ENCODE assay signal across 17 mouse cellular contexts in the genomic region with DNA sequence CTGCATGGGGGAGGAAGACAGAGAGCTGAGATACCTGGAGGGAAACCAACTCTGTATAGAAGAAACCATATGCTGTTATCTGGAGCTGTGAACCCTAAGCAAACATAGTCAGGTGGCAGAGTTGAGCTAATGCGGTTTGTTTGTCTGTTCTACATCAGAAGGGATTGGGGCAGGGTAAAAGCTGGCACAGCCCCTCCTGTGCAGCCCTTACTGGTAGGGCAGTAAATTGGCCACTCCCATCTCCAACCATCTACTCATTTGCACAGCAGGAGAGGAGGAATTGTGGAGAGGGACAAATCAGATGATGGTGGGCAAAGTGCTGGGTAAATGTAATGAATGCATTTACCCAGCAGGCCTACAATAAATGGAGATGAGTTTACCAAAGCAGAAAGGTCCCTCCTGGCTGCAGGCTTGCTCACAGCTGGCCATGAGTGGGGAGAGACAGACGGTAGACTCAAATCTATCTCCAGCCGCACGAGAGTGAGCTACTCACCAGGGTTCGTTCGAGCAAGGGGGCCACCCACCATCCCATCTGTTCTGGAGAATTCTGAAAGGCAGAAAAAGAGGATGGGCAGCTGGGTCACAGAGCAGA.
A peak's percentile ranks its signal among the peaks of the same experiment; 100 is the strongest.
DNase-seq lines count a peak whose midpoint lies in the region; ATAC-seq lines count a peak whose summit lies in the region.
"Had no signal": no experiment of that assay in that cellular context is flagged by ENCODE, and none has a peak within 500 bp of the region (broad histone marks: within the 10 kb centered on the region; RNA-seq: fewer than 3 reads in every experiment).

No protein-coding gene starts in this region.

- DNase-seq in frontal cortex, postnatal 10 days (ENCODE audit: low spot score in 2 of 2) = no peak
- peak; percentile 26 to 30 for DNase-seq in layer of hippocampus, adult 8-10 months (ENCODE audit: low spot score in 2 of 2)
- DNase-seq in layer of hippocampus, postnatal 36 days = no peak
- DNase-seq in brain, adult 2 months (ENCODE audit: low read depth, low spot score) = peak; percentile 69
- peak; percentile 24 to 29 for DNase-seq in layer of hippocampus, postnatal 14 days (ENCODE audit: low spot score in 2 of 2)
- no peak for DNase-seq in kidney, postnatal 25 days
- DNase-seq: adrenal gland, postnatal 14 days; cerebellum, adult 9-10 months; embryo, embryonic 11 days; gastrocnemius, postnatal 25 days; kidney, adult 8-10 months; kidney, postnatal 36 days; liver, embryonic 13.5 days; thymus, postnatal 36 days had no signal

- ATAC-seq in frontal cortex, adult (ENCODE audit: low TSS enrichment) = peak; percentile 88
- no peak for ATAC-seq in granulocyte monocyte progenitor cell, adult 5-6 weeks (replicated peaks; ENCODE audit: poor library complexity, severe bottlenecking)
- ATAC-seq: activated CD4-positive, CD25-positive, alpha-beta regulatory T cell, adult 4 months had no signal

Comparison
In these comparisons a context has a peak if more than half of its experiments do, and no peak if none do; other contexts are left out.
1. DNase-seq: peak in layer of hippocampus, adult 8-10 months (2 of 2), brain, adult 2 months (single experiment) and layer of hippocampus, postnatal 14 days (2 of 2); none in frontal cortex, postnatal 10 days (0 of 2), layer of hippocampus, postnatal 36 days (0 of 2) and kidney, postnatal 25 days (0 of 2).